Mouse (Mus musculus) T-helper 1 cell (primary cell): Measurements from ENCODE around the gene Ltbp3.

Source experiments
- in situ Hi-C: fragments of 300-600 bp; cut with MboI, MseI; formaldehyde crosslinking; loops from one replicate; pipeline ENCODE4 v1.15.1; 2025; ENCODE audit warnings: high pct_unique_total_duplicates

Gene Ltbp3

GRCm38 (mm10) chr19:5804371-5804899, 63.7 kb downstream of the Ltbp3 start:
- in situ Hi-C loops, result no loop called here

- in situ Hi-C loops, result no loop called here
Observed at GRCm38 (mm10) chr19:5806051-5806808, 65.5 kb downstream of the Ltbp3 start.

DNA sequence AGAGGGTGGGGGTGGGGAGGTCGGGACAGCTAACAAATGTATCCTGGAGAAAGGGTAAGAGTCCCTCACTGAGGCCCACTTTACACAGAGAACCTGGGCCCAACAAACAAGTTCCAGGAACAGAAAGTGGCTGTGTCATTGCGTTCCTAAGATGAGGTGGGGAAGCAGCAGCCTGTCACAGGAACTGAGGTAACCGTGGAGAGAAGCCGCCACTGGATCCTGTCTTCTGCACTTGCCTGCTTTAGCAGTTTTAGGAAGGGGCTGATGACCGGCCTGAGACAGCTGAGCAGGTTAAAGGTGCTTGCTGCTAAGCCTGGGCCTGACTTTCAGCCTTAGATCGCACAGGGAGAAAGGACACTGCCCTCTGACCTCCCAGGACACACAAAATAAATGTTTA, 66.1 kb downstream of the Ltbp3 start:
- in situ Hi-C loops, result no loop called here

DNA sequence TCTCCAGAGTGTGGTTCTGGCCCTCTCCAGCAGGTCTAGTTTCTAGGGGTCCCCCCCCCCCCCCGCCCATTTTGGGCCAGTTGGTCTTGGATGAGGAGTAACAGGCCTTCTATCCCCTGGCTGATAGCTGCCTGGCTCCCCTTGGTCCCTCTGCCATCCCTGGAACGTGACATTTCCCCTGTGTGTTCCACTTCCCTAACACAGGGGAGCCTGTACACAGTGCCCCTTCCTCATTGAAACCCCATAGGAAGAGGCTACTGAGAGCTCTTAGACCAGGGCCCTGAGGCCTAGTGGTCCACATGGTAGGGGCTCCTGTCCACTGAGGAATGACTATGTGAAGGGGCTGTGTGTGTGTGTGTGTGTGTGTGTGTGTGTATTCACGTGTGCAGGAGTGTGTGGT, 67.0 kb downstream of the Ltbp3 start:
- in situ Hi-C loops, result no loop called here
